Mouse (Mus musculus): ENCODE measurements around the gene Zmynd11. TPM values are rescaled to one million over a fixed set of nuclear protein-coding genes. Genes with fewer than 3 reads are reported as not detected.

Zmynd11 gene
- polyA plus RNA-seq, 1 experiment from 2014 or later, result 115 TPM

- no peak overlapping the region for H3K4me2 ChIP-seq
- H3K36me3 ChIP-seq (ENCODE audit: control insufficient read depth, insufficient read depth, low read length), result no peaks in the 10 kb centered on the region
- no peaks in the 10 kb centered on the region for H3K9me3 ChIP-seq (replicated peaks; ENCODE audit: control insufficient read depth, low read length)
- H3K27me3 ChIP-seq (ENCODE audit: control insufficient read depth, insufficient read depth, low read length), result no peaks in the 10 kb centered on the region
- no peak overlapping the region for H3K27ac ChIP-seq (ENCODE audit: low read depth, low read length)
- no peak overlapping the region for H3K4me3 ChIP-seq (ENCODE audit: low read depth, low read length)
- no peak overlapping the region for H3K9ac ChIP-seq (ENCODE audit: low read depth, low read length)
- no peak for ATAC-seq (replicated peaks; ENCODE audit: insufficient number of reproducible peaks, low FRiP score, low TSS enrichment)
- peaks cover 2% of the 10 kb centered on the region; the same call in 1 of the 2 replicates for H3K4me1 ChIP-seq (ENCODE audit: control insufficient read depth, insufficient read depth, low read length)
- 83% methylated on average over 7 of the region's 7 CpGs for whole genome bisulfite sequencing (ENCODE audit: insufficient replicate concordance)
Observed at GRCm38 (mm10) chr13:9708433-9709240, 56.5 kb downstream of the Zmynd11 start.

GRCm38 (mm10) chr13:9706720-9707119 is 58.4 kb downstream of the Zmynd11 start:
- ATAC-seq (replicated peaks; ENCODE audit: insufficient number of reproducible peaks, low FRiP score, low TSS enrichment), result no peak
- H3K9ac ChIP-seq (ENCODE audit: low read depth, low read length), result no peak overlapping the region
- no peaks in the 10 kb centered on the region for H3K9me3 ChIP-seq (replicated peaks; ENCODE audit: control insufficient read depth, low read length)
- H3K27ac ChIP-seq (ENCODE audit: low read depth, low read length), result no peak overlapping the region
- H3K36me3 ChIP-seq (ENCODE audit: control insufficient read depth, insufficient read depth, low read length), result no peaks in the 10 kb centered on the region
- WGBS (ENCODE audit: insufficient replicate concordance), result 88% methylated on average over 8 of the region's 8 CpGs
- H3K27me3 ChIP-seq (ENCODE audit: control insufficient read depth, insufficient read depth, low read length), result no peaks in the 10 kb centered on the region
- H3K4me1 ChIP-seq (ENCODE audit: control insufficient read depth, insufficient read depth, low read length), result peaks cover 9% of the 10 kb centered on the region
- no peak overlapping the region for H3K4me3 ChIP-seq (ENCODE audit: low read depth, low read length)
- H3K4me2 ChIP-seq, result no peak overlapping the region

GRCm38 (mm10) chr13:9702615-9703235 is 62.4 kb downstream of the Zmynd11 start:
- no peak overlapping the region for H3K9ac ChIP-seq (ENCODE audit: low read depth, low read length)
- H3K27me3 ChIP-seq (ENCODE audit: control insufficient read depth, insufficient read depth, low read length), result no peaks in the 10 kb centered on the region
- H3K4me1 ChIP-seq (ENCODE audit: control insufficient read depth, insufficient read depth, low read length), result peaks cover 19% of the 10 kb centered on the region
- H3K36me3 ChIP-seq (ENCODE audit: control insufficient read depth, insufficient read depth, low read length), result peaks cover 3% of the 10 kb centered on the region; the same call in 1 of the 2 replicates
- no peaks in the 10 kb centered on the region for H3K9me3 ChIP-seq (replicated peaks; ENCODE audit: control insufficient read depth, low read length)
- no peak for ATAC-seq (replicated peaks; ENCODE audit: insufficient number of reproducible peaks, low FRiP score, low TSS enrichment)
- no peak overlapping the region for H3K4me2 ChIP-seq
- no peak overlapping the region for H3K27ac ChIP-seq (ENCODE audit: low read depth, low read length)
- no peak overlapping the region for H3K4me3 ChIP-seq (ENCODE audit: low read depth, low read length)
- WGBS (ENCODE audit: insufficient replicate concordance), result 65% methylated on average over 12 of the region's 12 CpGs

- Histone ChIP-seq H3K9me3 (replicated peaks; ENCODE audit: control insufficient read depth, low read length) (no peaks in the 10 kb centered on the region), H3K4me2 (no peak overlapping the region), H3K4me3 (ENCODE audit: low read depth, low read length) (no peak overlapping the region), H3K4me1 (ENCODE audit: control insufficient read depth, insufficient read depth, low read length) (peaks cover 10% of the 10 kb centered on the region), H3K27me3 (ENCODE audit: control insufficient read depth, insufficient read depth, low read length) (no peaks in the 10 kb centered on the region), H3K36me3 (ENCODE audit: control insufficient read depth, insufficient read depth, low read length) (peaks cover 24% of the 10 kb centered on the region), H3K9ac (ENCODE audit: low read depth, low read length) (no peak overlapping the region), H3K27ac (ENCODE audit: low read depth, low read length) (no peak overlapping the region)
- ATAC-seq (replicated peaks; ENCODE audit: insufficient number of reproducible peaks, low FRiP score, low TSS enrichment), result no peak
- 90% methylated on average over 4 of the region's 4 CpGs for WGBS (ENCODE audit: insufficient replicate concordance)
Observed at GRCm38 (mm10) chr13:9697340-9697739, 67.8 kb downstream of the Zmynd11 start.

- Histone ChIP-seq H3K36me3 (ENCODE audit: control insufficient read depth, insufficient read depth, low read length) (peaks cover 32% of the 10 kb centered on the region), H3K9me3 (replicated peaks; ENCODE audit: control insufficient read depth, low read length) (no peaks in the 10 kb centered on the region), H3K9ac (ENCODE audit: low read depth, low read length) (no peak overlapping the region), H3K27ac (ENCODE audit: low read depth, low read length) (no peak overlapping the region), H3K4me1 (ENCODE audit: control insufficient read depth, insufficient read depth, low read length) (0 out of 2 replicates have a peak, but pooled peaks cover 2% of the 10 kb centered on the region), H3K4me2 (no peak overlapping the region), H3K4me3 (ENCODE audit: low read depth, low read length) (no peak overlapping the region), H3K27me3 (ENCODE audit: control insufficient read depth, insufficient read depth, low read length) (no peaks in the 10 kb centered on the region)
- ATAC-seq (replicated peaks; ENCODE audit: insufficient number of reproducible peaks, low FRiP score, low TSS enrichment), result no peak
Observed at GRCm38 (mm10) chr13:9695809-9696208, 69.3 kb downstream of the Zmynd11 start.

- 91% methylated on average over 4 of the region's 4 CpGs for WGBS (ENCODE audit: insufficient replicate concordance)
- H3K9me3 ChIP-seq (replicated peaks; ENCODE audit: control insufficient read depth, low read length), result no peaks in the 10 kb centered on the region
- no peak overlapping the region for H3K4me2 ChIP-seq
- no peak overlapping the region for H3K4me3 ChIP-seq (ENCODE audit: low read depth, low read length)
- H3K4me1 ChIP-seq (ENCODE audit: control insufficient read depth, insufficient read depth, low read length), result no peaks in the 10 kb centered on the region
- H3K27me3 ChIP-seq (ENCODE audit: control insufficient read depth, insufficient read depth, low read length), result no peaks in the 10 kb centered on the region
- H3K27ac ChIP-seq (ENCODE audit: low read depth, low read length), result no peak overlapping the region
- no peak overlapping the region for H3K9ac ChIP-seq (ENCODE audit: low read depth, low read length)
- no peak for ATAC-seq (replicated peaks; ENCODE audit: insufficient number of reproducible peaks, low FRiP score, low TSS enrichment)
- peaks cover 36% of the 10 kb centered on the region for H3K36me3 ChIP-seq (ENCODE audit: control insufficient read depth, insufficient read depth, low read length)
Observed at GRCm38 (mm10) chr13:9695403-9695802, 69.7 kb downstream of the Zmynd11 start.

- Histone ChIP-seq H3K27me3 (ENCODE audit: control insufficient read depth, insufficient read depth, low read length) (no peaks in the 10 kb centered on the region), H3K4me3 (ENCODE audit: low read depth, low read length) (no peak overlapping the region), H3K4me1 (ENCODE audit: control insufficient read depth, insufficient read depth, low read length) (no peaks in the 10 kb centered on the region), H3K36me3 (ENCODE audit: control insufficient read depth, insufficient read depth, low read length) (peaks cover 41% of the 10 kb centered on the region), H3K27ac (ENCODE audit: low read depth, low read length) (no peak overlapping the region), H3K4me2 (no peak overlapping the region), H3K9ac (ENCODE audit: low read depth, low read length) (no peak overlapping the region), H3K9me3 (replicated peaks; ENCODE audit: control insufficient read depth, low read length) (no peaks in the 10 kb centered on the region)
- 90% methylated on average over 6 of the region's 6 CpGs for WGBS (ENCODE audit: insufficient replicate concordance)
- no peak for ATAC-seq (replicated peaks; ENCODE audit: insufficient number of reproducible peaks, low FRiP score, low TSS enrichment)
Observed at GRCm38 (mm10) chr13:9694651-9695050, 70.5 kb downstream of the Zmynd11 start.

- Histone ChIP-seq H3K27me3 (ENCODE audit: control insufficient read depth, insufficient read depth, low read length) (no peaks in the 10 kb centered on the region), H3K9me3 (replicated peaks; ENCODE audit: control insufficient read depth, low read length) (no peaks in the 10 kb centered on the region), H3K4me2 (no peak overlapping the region), H3K27ac (ENCODE audit: low read depth, low read length) (no peak overlapping the region), H3K4me3 (ENCODE audit: low read depth, low read length) (no peak overlapping the region), H3K4me1 (ENCODE audit: control insufficient read depth, insufficient read depth, low read length) (no peaks in the 10 kb centered on the region), H3K36me3 (ENCODE audit: control insufficient read depth, insufficient read depth, low read length) (peaks cover 52% of the 10 kb centered on the region), H3K9ac (ENCODE audit: low read depth, low read length) (no peak overlapping the region)
- no peak for ATAC-seq (replicated peaks; ENCODE audit: insufficient number of reproducible peaks, low FRiP score, low TSS enrichment)
- 87% methylated on average over 3 of the region's 3 CpGs for WGBS (ENCODE audit: insufficient replicate concordance)
Observed at GRCm38 (mm10) chr13:9692876-9693275, 72.3 kb downstream of the Zmynd11 start.
